Comparison of ENCODE assay signal across 26 mouse cellular contexts in genomic region chr1:72308919-72309318, GRCm38 (mm10). TPM values are rescaled to one million over a fixed set of nuclear protein-coding genes. Genes with fewer than 3 reads are reported as not detected.
DNase-seq lines count a peak whose midpoint lies in the region; ATAC-seq and TF ChIP-seq lines count a peak whose summit lies in the region.
"Had no signal": no experiment of that assay in that cellular context is flagged by ENCODE, and none has a peak within 500 bp of the region (broad histone marks: within the 10 kb centered on the region; RNA-seq: fewer than 3 reads in every experiment).

No protein-coding gene starts in this region.

- no peak for DNase-seq in liver, embryonic 13.5 days
- DNase-seq in liver, embryonic 11.5 days (ENCODE audit: low spot score) = no peak
- peak; percentile 20 for DNase-seq in MN1 (ENCODE audit: low spot score)
- DNase-seq in embryonic facial prominence, embryonic 14.5 days (ENCODE audit: low spot score) = no peak
- DNase-seq in retina, embryonic 14.5 days (ENCODE audit: low spot score) = peak; percentile 18
- DNase-seq in lung, adult 2 months = no peak
- no peak for DNase-seq in gastrocnemius, postnatal 36 days
- no peak for DNase-seq in cerebellum, adult 11 months
- DNase-seq: adrenal gland, postnatal 10 days; cerebellum, postnatal 14 days; heart, postnatal 14 days; right cerebral cortex, postnatal 4 days; thymus, postnatal 14 days had no signal

- H3K36me3 ChIP-seq in liver, embryonic 13.5 days = peaks cover 17% of the 10 kb centered on the region
- peaks cover 8% of the 10 kb centered on the region; the same call in 1 of the 2 replicates for H3K36me3 ChIP-seq in liver, embryonic 11.5 days (ENCODE audit: control insufficient read depth, insufficient read depth, low read length)
- H3K36me3 ChIP-seq in embryonic facial prominence, embryonic 14.5 days (ENCODE audit: control insufficient read depth, insufficient read depth, low read length) = peaks cover 24% of the 10 kb centered on the region; the same call in 1 of the 2 replicates
- H3K36me3 ChIP-seq: hindbrain, embryonic 15.5 days; lung, embryonic 15.5 days had no signal

- no peaks in the 10 kb centered on the region for H3K27me3 ChIP-seq in liver, embryonic 13.5 days
- no peaks in the 10 kb centered on the region for H3K27me3 ChIP-seq in liver, embryonic 11.5 days (replicated peaks; ENCODE audit: control insufficient read depth, insufficient read depth, low read length)
- H3K27me3 ChIP-seq in embryonic facial prominence, embryonic 14.5 days (replicated peaks; ENCODE audit: control insufficient read depth, insufficient read depth, low read length) = no peaks in the 10 kb centered on the region
- H3K27me3 ChIP-seq: embryonic facial prominence, embryonic 12.5 days; hindbrain, embryonic 15.5 days; liver, embryonic 12.5 days; lung, embryonic 15.5 days; Patski had no signal

- no peak for TF ChIP-seq POLR2A in lung, adult 2 months (IDR thresholded peaks at IDR 0.05; ENCODE audit: borderline replicate concordance, extremely low read depth, low read depth, low read length)

- H3K4me2 ChIP-seq in liver, embryonic 13.5 days = no peak overlapping the region
- no peak overlapping the region for H3K4me2 ChIP-seq in liver, embryonic 11.5 days
- no peak overlapping the region for H3K4me2 ChIP-seq in embryonic facial prominence, embryonic 14.5 days (ENCODE audit: low read depth, low read length)
- H3K4me2 ChIP-seq: heart, embryonic 12.5 days had no signal

- no peak overlapping the region for H3K27ac ChIP-seq in liver, embryonic 13.5 days
- H3K27ac ChIP-seq in liver, embryonic 11.5 days (ENCODE audit: low read depth, low read length) = no peak overlapping the region
- peak overlapping the region; percentile 24; the same call in 1 of the 2 replicates for H3K27ac ChIP-seq in embryonic facial prominence, embryonic 14.5 days (replicated peaks; ENCODE audit: low read depth, low read length)
- H3K27ac ChIP-seq: hindbrain, embryonic 15.5 days; liver, embryonic 12.5 days; lung, embryonic 15.5 days; macrophage had no signal

- H3K9ac ChIP-seq in liver, embryonic 13.5 days = 0 out of 2 replicates have a peak overlapping the region, but pooled peaks have one; percentile 17
- no peak overlapping the region for H3K9ac ChIP-seq in liver, embryonic 11.5 days (ENCODE audit: low read depth, low read length)
- H3K9ac ChIP-seq in embryonic facial prominence, embryonic 14.5 days (ENCODE audit: low read depth, low read length) = no peak overlapping the region
- H3K9ac ChIP-seq: embryonic facial prominence, embryonic 12.5 days; heart, embryonic 12.5 days; hindbrain, embryonic 15.5 days; liver, embryonic 12.5 days; lung, embryonic 15.5 days had no signal

- no peaks in the 10 kb centered on the region for H3K9me3 ChIP-seq in liver, embryonic 13.5 days (replicated peaks)
- no peaks in the 10 kb centered on the region for H3K9me3 ChIP-seq in liver, embryonic 11.5 days (ENCODE audit: control insufficient read depth, low read length)
- H3K9me3 ChIP-seq in embryonic facial prominence, embryonic 14.5 days (ENCODE audit: control insufficient read depth, low read length) = no peaks in the 10 kb centered on the region
- H3K9me3 ChIP-seq: embryonic facial prominence, embryonic 12.5 days; heart, embryonic 12.5 days; hindbrain, embryonic 15.5 days; liver, embryonic 12.5 days; lung, embryonic 15.5 days; midbrain, embryonic 10.5 days had no signal

- TF ChIP-seq CTCF in lung, adult 2 months (IDR thresholded peaks at IDR 0.05; ENCODE audit: insufficient read depth, low read length) = no peak

- 69% methylated on average over 4 of the region's 4 CpGs for WGBS in liver, embryonic 13.5 days (ENCODE audit: insufficient replicate concordance)
- 66% methylated on average over 4 of the region's 4 CpGs for WGBS in liver, embryonic 11.5 days
- WGBS in embryonic facial prominence, embryonic 14.5 days = 51% methylated on average over 4 of the region's 4 CpGs
- 71% methylated on average over 4 of the region's 4 CpGs for WGBS in lung, adult 2 months

- no peak overlapping the region for H3K4me3 ChIP-seq in liver, embryonic 13.5 days (replicated peaks)
- no peak overlapping the region for H3K4me3 ChIP-seq in liver, embryonic 11.5 days (ENCODE audit: low read depth, low read length)
- no peak overlapping the region for H3K4me3 ChIP-seq in embryonic facial prominence, embryonic 14.5 days (ENCODE audit: low read depth, low read length)
- no peak overlapping the region for H3K4me3 ChIP-seq in lung, adult 2 months (replicated peaks; ENCODE audit: extremely low read depth, low read depth, low read length)
- H3K4me3 ChIP-seq: heart, embryonic 12.5 days; lung, embryonic 15.5 days had no signal

- ATAC-seq in liver, embryonic 13.5 days (ENCODE audit: low read depth) = no peak
- ATAC-seq in liver, embryonic 11.5 days (replicated peaks; ENCODE audit: low FRiP score) = no peak
- no peak for ATAC-seq in embryonic facial prominence, embryonic 14.5 days (ENCODE audit: low read depth)
- ATAC-seq: activated CD4-positive, CD25-positive, alpha-beta regulatory T cell, adult 4 months; forebrain, embryonic 16.5 days; intestine, embryonic 16.5 days; liver, embryonic 12.5 days; Patski had no signal

- intact Hi-C loops in gastrocnemius, postnatal 36 days (cut with DNase I) = no loop called here

- peaks cover 19% of the 10 kb centered on the region for H3K4me1 ChIP-seq in liver, embryonic 13.5 days (replicated peaks)
- peaks cover 3% of the 10 kb centered on the region for H3K4me1 ChIP-seq in liver, embryonic 11.5 days (replicated peaks; ENCODE audit: control insufficient read depth, insufficient read depth, low read length)
- peaks cover 23% of the 10 kb centered on the region for H3K4me1 ChIP-seq in embryonic facial prominence, embryonic 14.5 days (ENCODE audit: control insufficient read depth, insufficient read depth, low read length)
- no peaks in the 10 kb centered on the region for H3K4me1 ChIP-seq in lung, adult 2 months (ENCODE audit: control insufficient read depth, insufficient read depth, low read length)
- H3K4me1 ChIP-seq: heart, embryonic 12.5 days had no signal

RNA-seq across cellular contexts. Expression of gene Xrcc5, which starts 1.7 kb away (rescaled TPM):
- 24.0 and 27.9 TPM in 2 replicates for polyA plus RNA-seq in liver, embryonic 13.5 days (2015; fragmentation: Nextera tagmentation; extraction: Ambion mirVana)
- 43.5 and 47.3 TPM in 2 replicates for polyA plus RNA-seq in liver, embryonic 11.5 days (2014; fragmentation: Nextera tagmentation; extraction: Ambion mirVana)
- 31.2 and 39.6 TPM in 2 replicates for polyA plus RNA-seq in embryonic facial prominence, embryonic 14.5 days (2014; fragmentation: Nextera tagmentation; extraction: Ambion mirVana)
- polyA plus RNA-seq in lung, adult 2 months (2012; rRNA removed) = 2.3 and 3.6 TPM in 2 replicates
- 10 to 100 TPM; 15.4 to 19.8 TPM for total RNA-seq in gastrocnemius, postnatal 36 days (2021)

RNA-seq across cellular contexts. Expression of gene Tmem169, which starts 24.8 kb away (rescaled TPM):
- polyA plus RNA-seq in liver, embryonic 13.5 days (2015; fragmentation: Nextera tagmentation; extraction: Ambion mirVana) = 0.48 and 0.96 TPM in 2 replicates
- 0.77 and 0.90 TPM in 2 replicates for polyA plus RNA-seq in liver, embryonic 11.5 days (2014; fragmentation: Nextera tagmentation; extraction: Ambion mirVana)
- 4.0 and 4.1 TPM in 2 replicates for polyA plus RNA-seq in embryonic facial prominence, embryonic 14.5 days (2014; fragmentation: Nextera tagmentation; extraction: Ambion mirVana)
- polyA plus RNA-seq in lung, adult 2 months (2012; rRNA removed) = 0.03 and 0.05 TPM in 2 replicates
- not detected for total RNA-seq in gastrocnemius, postnatal 36 days (2021)
- total RNA-seq: granulocyte monocyte progenitor cell, adult 5-6 weeks; heart, postnatal 14 days; monocyte, adult 5-6 weeks had no signal
- polyA plus RNA-seq: macrophage had no signal

RNA-seq across cellular contexts. Expression of gene Pecr, which starts 24.8 kb away (rescaled TPM):
- polyA plus RNA-seq in liver, embryonic 13.5 days (2015; fragmentation: Nextera tagmentation; extraction: Ambion mirVana) = 42.6 and 46.1 TPM in 2 replicates
- 40.2 and 43.2 TPM in 2 replicates for polyA plus RNA-seq in liver, embryonic 11.5 days (2014; fragmentation: Nextera tagmentation; extraction: Ambion mirVana)
- 30.4 and 31.4 TPM in 2 replicates for polyA plus RNA-seq in embryonic facial prominence, embryonic 14.5 days (2014; fragmentation: Nextera tagmentation; extraction: Ambion mirVana)
- polyA plus RNA-seq in lung, adult 2 months (2012; rRNA removed) = 3.7 and 4.6 TPM in 2 replicates
- 10 to 100 TPM; 16.6 to 18.9 TPM for total RNA-seq in gastrocnemius, postnatal 36 days (2021)

Comparison
In these comparisons a context has a peak if more than half of its experiments do, and no peak if none do; other contexts are left out.
1. DNase-seq: peak in MN1 (single experiment) and retina, embryonic 14.5 days (single experiment); none in liver, embryonic 13.5 days (single experiment), liver, embryonic 11.5 days (single experiment), embryonic facial prominence, embryonic 14.5 days (single experiment), lung, adult 2 months (single experiment), gastrocnemius, postnatal 36 days (0 of 2) and cerebellum, adult 11 months (single experiment).